Mouse (Mus musculus): ENCODE measurements at regions not wholly inside any gene's neighbourhood (a gene's known extent, or its start where the extent isn't known, plus 50 kb on each side); places are given as distances from the start of the nearest gene placed in this dataset.
"Not testable (repeated sequence)": the region's sequence is repeated elsewhere in the genome, so short reads cannot be mapped to it uniquely, and the experiment has no call there.

GRCm38 (mm10) chr4:101364716-101365115 is 54.4 kb upstream of the Ak4 start:
- H3K4me1 ChIP-seq (ENCODE audit: control insufficient read depth in 1 of 2, insufficient read depth in 2 of 2, low read length in 2 of 2), result 0 out of 4 replicates have a peak, but pooled peaks cover 0 to 2% of the 10 kb centered on the region in 2 experiments
- no peaks in the 10 kb centered on the region for H3K27me3 ChIP-seq (ENCODE audit: control insufficient read depth in 1 of 2, insufficient read depth in 2 of 2, low read length in 2 of 2)
- H3K4me3 ChIP-seq (ENCODE audit: control insufficient read depth in 1 of 2, insufficient read depth in 1 of 2, low read depth in 2 of 2, low read length in 2 of 2), result no peak overlapping the region
- H3K36me3 ChIP-seq (ENCODE audit: control insufficient read depth in 1 of 2, insufficient read depth in 2 of 2, low read length in 2 of 2), result no peaks in the 10 kb centered on the region
- H3K27ac ChIP-seq (ENCODE audit: control insufficient read depth, low read depth, low read length), result no peak overlapping the region
- TF ChIP-seq MEF2A (IDR thresholded peaks at IDR 0.05; ENCODE audit: extremely low read depth, insufficient replicate concordance, low read depth, low read length, poor library complexity, severe bottlenecking) (no peak), ZC3H11A (IDR thresholded peaks at IDR 0.05; ENCODE audit: low read depth, low read length) (no peak), ZNF384 (IDR thresholded peaks at IDR 0.05; ENCODE audit: low read depth, low read length) (no peak), ZKSCAN1 (IDR thresholded peaks at IDR 0.05; ENCODE audit: low read depth, low read length) (no peak), ETS1 (IDR thresholded peaks at IDR 0.05; ENCODE audit: low read depth, low read length) (no peak), RAD21 (IDR thresholded peaks at IDR 0.05; ENCODE audit: low read depth, low read length) (no peak), MAX (IDR thresholded peaks at IDR 0.05; ENCODE audit: low read length) (no peak), SMC3 (IDR thresholded peaks at IDR 0.05; ENCODE audit: low read depth, low read length) (no peak), TBP (IDR thresholded peaks at IDR 0.05; ENCODE audit: low read depth, low read length) (no peak), E2F4 (IDR thresholded peaks at IDR 0.05; ENCODE audit: borderline replicate concordance, low read depth, low read length) (no peak), MAFK (IDR thresholded peaks at IDR 0.05; ENCODE audit: borderline replicate concordance, low read depth, low read length) (no peak), CHD2 (IDR thresholded peaks at IDR 0.05; ENCODE audit: low read length) (no peak), BHLHE40 (IDR thresholded peaks at IDR 0.05; ENCODE audit: borderline replicate concordance, low read depth, low read length) (no peak), KAT2A (conservative IDR thresholded peaks at IDR 0.05; ENCODE audit: low read depth, low read length) (no peak), RCOR1 (IDR thresholded peaks at IDR 0.05; ENCODE audit: low read depth, low read length) (no peak), CTCF (IDR thresholded peaks at IDR 0.05 in 2 of 3, conservative IDR thresholded peaks at IDR 0.05 in 1 of 3; ENCODE audit: control insufficient read depth in 1 of 3, insufficient read depth in 1 of 3, low read depth in 2 of 3, low read length in 3 of 3, poor library complexity in 1 of 3, severe bottlenecking in 1 of 3) (no peak)
- no peak for DNase-seq (ENCODE audit: low read depth, low spot score)
- H3K79me2 ChIP-seq (ENCODE audit: control insufficient read depth, insufficient read depth, low read length, poor library complexity), result no peaks in the 10 kb centered on the region
- no peak overlapping the region for H3K9ac ChIP-seq (ENCODE audit: control insufficient read depth, low read depth, low read length, poor library complexity, severe bottlenecking)
- H3K9me3 ChIP-seq (replicated peaks; ENCODE audit: insufficient read depth, low read length), result no peaks in the 10 kb centered on the region

DNA sequence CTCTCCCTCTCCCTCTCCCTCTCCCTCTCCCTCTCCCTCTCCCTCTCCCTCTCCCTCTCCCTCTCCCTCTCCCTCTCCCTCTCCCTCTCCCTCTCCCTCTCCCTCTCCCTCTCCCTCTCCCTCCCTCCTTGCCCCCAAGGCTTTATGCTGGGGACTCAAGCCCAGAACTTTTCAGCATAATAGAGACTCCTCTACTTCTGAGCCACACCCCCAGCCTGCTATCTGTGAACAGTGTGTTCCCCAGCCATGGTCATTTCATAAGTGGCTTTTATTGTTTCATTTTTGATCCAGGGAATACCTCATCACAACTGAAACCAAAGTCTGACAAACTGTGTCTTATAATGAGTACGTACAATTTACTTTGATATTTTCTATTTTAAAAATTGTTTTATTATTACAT is 55.8 kb upstream of the Ak4 start:
- not testable (repeated sequence) for H3K4me3 ChIP-seq (ENCODE audit: control insufficient read depth in 1 of 2, insufficient read depth in 1 of 2, low read depth in 2 of 2, low read length in 2 of 2); H3K9ac ChIP-seq (ENCODE audit: control insufficient read depth, low read depth, low read length, poor library complexity, severe bottlenecking); H3K36me3 ChIP-seq (ENCODE audit: control insufficient read depth in 1 of 2, insufficient read depth in 2 of 2, low read length in 2 of 2); H3K79me2 ChIP-seq (ENCODE audit: control insufficient read depth, insufficient read depth, low read length, poor library complexity); H3K27ac ChIP-seq (ENCODE audit: control insufficient read depth, low read depth, low read length); DNase-seq (ENCODE audit: low read depth, low spot score); H3K4me1 ChIP-seq (ENCODE audit: control insufficient read depth in 1 of 2, insufficient read depth in 2 of 2, low read length in 2 of 2); H3K27me3 ChIP-seq (ENCODE audit: control insufficient read depth in 1 of 2, insufficient read depth in 2 of 2, low read length in 2 of 2); H3K9me3 ChIP-seq (replicated peaks; ENCODE audit: insufficient read depth, low read length)

- no peak overlapping the region for H3K9ac ChIP-seq (ENCODE audit: control insufficient read depth, low read depth, low read length, poor library complexity, severe bottlenecking)
- H3K4me3 ChIP-seq (ENCODE audit: control insufficient read depth in 1 of 2, insufficient read depth in 1 of 2, low read depth in 2 of 2, low read length in 2 of 2), result no peak overlapping the region
- peaks cover 2% of the 10 kb centered on the region in 2 experiments; a peak in 2 of 4 replicates for H3K4me1 ChIP-seq (ENCODE audit: control insufficient read depth in 1 of 2, insufficient read depth in 2 of 2, low read length in 2 of 2)
- peaks cover 0 to 11% of the 10 kb centered on the region in 2 experiments; a peak in 2 of 4 replicates for H3K36me3 ChIP-seq (ENCODE audit: control insufficient read depth in 1 of 2, insufficient read depth in 2 of 2, low read length in 2 of 2)
- H3K27me3 ChIP-seq (ENCODE audit: control insufficient read depth in 1 of 2, insufficient read depth in 2 of 2, low read length in 2 of 2), result no peaks in the 10 kb centered on the region
- H3K79me2 ChIP-seq (ENCODE audit: control insufficient read depth, insufficient read depth, low read length, poor library complexity), result peaks cover 1% of the 10 kb centered on the region; the same call in 1 of the 2 replicates
- no peaks in the 10 kb centered on the region for H3K9me3 ChIP-seq (replicated peaks; ENCODE audit: insufficient read depth, low read length)
- DNase-seq (ENCODE audit: low read depth, low spot score), result peak; percentile 29
- H3K27ac ChIP-seq (ENCODE audit: control insufficient read depth, low read depth, low read length), result no peak overlapping the region
- no peak for TF ChIP-seq TBP (IDR thresholded peaks at IDR 0.05; ENCODE audit: low read depth, low read length)
- no peak for TF ChIP-seq POLR2AphosphoS2 (IDR thresholded peaks at IDR 0.05; ENCODE audit: low read length)
- TF ChIP-seq RAD21 (IDR thresholded peaks at IDR 0.05; ENCODE audit: low read depth, low read length), result peak; percentile 10
- TF ChIP-seq MAZ (IDR thresholded peaks at IDR 0.05; ENCODE audit: low read depth, low read length), result no peak
- no peak for TF ChIP-seq MAFK (IDR thresholded peaks at IDR 0.05; ENCODE audit: borderline replicate concordance, low read depth, low read length)
- TF ChIP-seq MYC (IDR thresholded peaks at IDR 0.05; ENCODE audit: low read depth, low read length), result no peak
- TF ChIP-seq CTCF (IDR thresholded peaks at IDR 0.05 in 2 of 3, conservative IDR thresholded peaks at IDR 0.05 in 1 of 3; ENCODE audit: control insufficient read depth in 1 of 3, insufficient read depth in 1 of 3, low read depth in 2 of 3, low read length in 3 of 3, poor library complexity in 1 of 3, severe bottlenecking in 1 of 3), result peak; percentile 5 to 29 (median 23); a peak in 2 of 6 replicates
- TF ChIP-seq NRF1 (IDR thresholded peaks at IDR 0.05; ENCODE audit: insufficient read depth, low read depth, low read length, poor library complexity, severe bottlenecking), result no peak
- TF ChIP-seq ETS1 (IDR thresholded peaks at IDR 0.05; ENCODE audit: low read depth, low read length), result no peak
- TF ChIP-seq TAL1 (IDR thresholded peaks at IDR 0.05; ENCODE audit: low read length), result no peak
- TF ChIP-seq POLR2A (IDR thresholded peaks at IDR 0.05; ENCODE audit: control insufficient read depth in 1 of 2, insufficient read depth in 1 of 2, low read depth in 1 of 2, low read length in 2 of 2, poor library complexity in 1 of 2), result no peak
- no peak for TF ChIP-seq KAT2A (conservative IDR thresholded peaks at IDR 0.05; ENCODE audit: low read depth, low read length)
- no peak for TF ChIP-seq UBTF (IDR thresholded peaks at IDR 0.05; ENCODE audit: borderline replicate concordance, insufficient read depth, low read depth, low read length)
- TF ChIP-seq USF2 (IDR thresholded peaks at IDR 0.05; ENCODE audit: borderline replicate concordance in 1 of 2, insufficient read depth in 1 of 2, low read depth in 1 of 2, low read length in 2 of 2), result no peak
- no peak for TF ChIP-seq ZNF384 (IDR thresholded peaks at IDR 0.05; ENCODE audit: low read depth, low read length)
- no peak for TF ChIP-seq ZKSCAN1 (IDR thresholded peaks at IDR 0.05; ENCODE audit: low read depth, low read length)
Measured at GRCm38 (mm10) chr4:101361779-101362178, 57.3 kb upstream of the Ak4 start.

All from MEL (cell line).